Mouse (Mus musculus) kidney, postnatal 14 days (tissue): ENCODE measurements around the gene Rnf187.
"Not testable (repeated sequence)": the region's sequence is repeated elsewhere in the genome, so short reads cannot be mapped to it uniquely, and the experiment has no call there.

Experiments used
- DNase-seq: peaks from one replicate; pipeline ENCODE4 v3.0.0; 2022; ENCODE audit warnings: mixed read lengths

Rnf187 gene

GRCm38 (mm10) chr11:58965001-58965760 is 26.5 kb upstream of the Rnf187 start:
- no peak for DNase-seq

- DNase-seq, result no peak
Observed at GRCm38 (mm10) chr11:58964216-58964615, 25.5 kb upstream of the Rnf187 start.

GRCm38 (mm10) chr11:58963543-58963942 is 24.8 kb upstream of the Rnf187 start:
- peak; percentile 62 for DNase-seq

- DNase-seq, result no peak
Observed at GRCm38 (mm10) chr11:58961364-58962177, 22.9 kb upstream of the Rnf187 start.

- DNase-seq, result peak; percentile 90
Observed at GRCm38 (mm10) chr11:58959921-58960465, 21.3 kb upstream of the Rnf187 start.

- no peak for DNase-seq
Observed at GRCm38 (mm10) chr11:58959186-58959825, 20.6 kb upstream of the Rnf187 start.

GRCm38 (mm10) chr11:58958536-58958935 is 19.8 kb upstream of the Rnf187 start:
- DNase-seq, result no peak

GRCm38 (mm10) chr11:58957226-58957914 is 18.7 kb upstream of the Rnf187 start:
- DNase-seq, result no peak

GRCm38 (mm10) chr11:58955868-58956257 is 17.1 kb upstream of the Rnf187 start:
- no peak for DNase-seq

- no peak for DNase-seq
Observed at GRCm38 (mm10) chr11:58955143-58955867, 16.6 kb upstream of the Rnf187 start.

GRCm38 (mm10) chr11:58954420-58955142 is 15.9 kb upstream of the Rnf187 start, which contains the start of the genes Hist3h2a and Trim17:
Hist3h2a (plus strand) TSS chr11:58954685.
Trim17 (plus strand) TSS chr11:58954685.
- DNase-seq, result peak; percentile 93

- DNase-seq, result not testable (repeated sequence)
Observed at GRCm38 (mm10) chr11:58954170-58954419, 15.4 kb upstream of the Rnf187 start.

GRCm38 (mm10) chr11:58953351-58954169 is 14.8 kb upstream of the Rnf187 start:
- DNase-seq, result peak; percentile 28

- no peak for DNase-seq
Observed at GRCm38 (mm10) chr11:58951210-58951609, 12.5 kb upstream of the Rnf187 start.

GRCm38 (mm10) chr11:58949480-58950431 is 11.0 kb upstream of the Rnf187 start:
- DNase-seq, result no peak

- peak; percentile 72 for DNase-seq
Observed at GRCm38 (mm10) chr11:58948542-58949479, 10.1 kb upstream of the Rnf187 start, which contains the start of gene Hist3h2ba. Hist3h2ba (plus strand) TSS chr11:58948920.

GRCm38 (mm10) chr11:58947798-58948528 is 9.2 kb upstream of the Rnf187 start:
- no peak for DNase-seq
